Mouse (Mus musculus) gastrocnemius, postnatal 10 days (tissue): ENCODE measurements around the gene Ftsj3. TPM values are rescaled to one million over a fixed set of nuclear protein-coding genes. Genes with fewer than 3 reads are reported as not detected.
A peak's percentile ranks its signal among the peaks of the same experiment; 100 is the strongest.
"Not testable (repeated sequence)": the region's sequence is repeated elsewhere in the genome, so short reads cannot be mapped to it uniquely, and the experiment has no call there.

Experiments
- DNase-seq: peaks from one replicate; pipeline ENCODE4 v3.0.0; 2021; ENCODE audit warnings: mixed read lengths
- total RNA-seq, 2 experiments: library from RNA; stranded (reverse); gene quantifications; 2 replicates each; pipeline ENCODE4 v1.2.3; 2021

Ftsj3 gene
- total RNA-seq, 2 experiments from 2014 or later = 27.4 to 32.8 TPM

DNA sequence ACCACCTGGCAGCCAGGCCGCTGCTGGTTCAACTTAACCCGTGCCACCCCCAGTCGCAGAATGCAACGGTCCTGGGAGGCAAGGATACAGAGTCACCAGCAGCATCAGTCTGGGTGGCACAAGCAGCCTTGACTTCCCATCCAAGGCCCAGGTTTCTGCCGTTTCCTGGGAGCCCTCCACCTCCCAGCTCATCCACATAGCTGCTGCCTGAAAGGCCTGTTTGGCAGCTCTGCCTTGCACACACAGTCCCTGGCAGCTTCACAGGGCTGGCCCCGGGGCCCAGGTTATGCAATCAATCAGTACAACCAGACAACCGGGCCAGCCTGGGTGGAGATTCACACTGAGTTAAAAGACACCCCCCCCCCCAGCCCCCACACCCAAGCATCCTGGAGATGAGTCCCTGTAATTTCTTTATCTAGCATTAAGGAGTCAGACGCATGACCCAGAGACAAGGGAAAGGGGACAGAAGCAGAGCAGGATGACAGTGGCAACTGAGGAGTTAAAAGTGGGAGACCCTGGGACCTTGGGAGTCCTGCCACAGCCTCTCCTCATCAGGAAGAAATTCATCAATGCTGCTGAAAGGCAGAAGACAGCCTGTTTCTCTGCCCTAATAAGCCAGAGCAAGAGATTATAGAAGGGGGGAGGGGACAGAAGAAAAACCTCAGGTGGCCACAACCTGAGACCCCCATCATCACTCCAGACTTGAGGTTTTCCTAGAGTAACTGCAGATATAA, 12.6 kb upstream of the Ftsj3 start:
- peak; percentile 73 for DNase-seq

DNA sequence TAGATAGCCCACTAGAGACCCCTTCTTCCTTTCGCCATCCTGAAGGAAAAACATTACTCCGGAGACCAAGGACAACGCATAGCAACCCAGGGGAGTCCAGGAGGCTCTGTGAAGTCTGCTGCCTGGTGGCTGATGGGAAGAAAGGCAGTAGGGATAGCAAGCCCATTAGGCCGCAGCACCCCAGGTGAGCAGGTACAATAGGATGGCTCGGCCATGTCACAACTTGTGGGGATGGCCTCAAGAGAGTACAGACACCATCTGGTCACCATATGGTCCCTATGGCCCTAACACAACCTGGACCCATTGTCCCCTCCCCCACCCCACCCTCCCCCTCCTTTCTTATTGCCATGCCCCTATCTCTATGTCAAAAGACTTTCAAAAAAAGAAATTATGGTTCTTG, 12.0 kb upstream of the Ftsj3 start:
- DNase-seq = no peak

DNA sequence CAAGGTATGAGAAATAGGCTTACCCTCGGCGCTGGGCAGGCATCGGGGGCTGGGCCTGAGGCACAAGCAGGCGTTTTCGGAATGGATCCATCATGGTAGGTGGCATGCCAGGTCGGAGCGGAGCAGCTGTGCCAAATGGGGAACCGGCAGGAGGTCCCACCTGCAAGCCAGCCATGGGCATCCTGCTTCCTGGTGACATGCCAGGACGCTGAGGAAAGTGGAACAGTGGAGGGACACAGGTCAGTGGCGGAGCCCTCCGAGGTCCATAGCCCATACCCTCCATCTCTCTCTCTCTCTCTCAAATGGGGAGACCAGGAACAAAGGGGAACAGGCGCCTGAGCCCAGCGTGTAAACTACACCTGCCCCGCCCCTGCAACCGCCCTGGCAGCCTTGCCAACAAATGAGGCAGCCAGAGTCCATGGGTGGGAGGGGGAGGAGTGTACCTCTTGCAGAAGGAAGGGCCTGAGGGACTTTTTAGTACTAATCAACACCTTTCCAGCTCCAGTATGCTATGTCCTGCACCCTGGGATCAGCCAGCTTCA, 11.5 kb upstream of the Ftsj3 start:
- no peak for DNase-seq

DNA sequence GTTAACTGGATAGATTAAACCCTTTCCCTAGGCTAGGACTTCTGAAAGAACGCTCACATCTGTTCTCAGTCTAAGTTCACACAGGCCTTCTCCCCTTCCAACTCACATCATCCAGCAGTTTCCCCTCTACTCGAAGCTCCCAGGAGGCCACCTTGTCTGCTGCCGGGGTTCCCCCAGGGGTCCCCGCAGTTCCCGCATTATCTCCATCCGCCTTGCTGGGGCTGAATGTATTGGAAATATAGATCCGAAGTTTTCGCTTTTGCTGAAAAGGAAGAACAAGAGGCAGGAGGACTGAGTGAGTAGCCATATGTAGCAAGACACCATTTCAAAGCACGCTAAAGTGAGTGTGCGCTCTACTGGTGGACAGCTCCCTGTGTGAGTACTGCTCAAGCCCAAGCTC, 10.6 kb upstream of the Ftsj3 start:
- DNase-seq = no peak

DNA sequence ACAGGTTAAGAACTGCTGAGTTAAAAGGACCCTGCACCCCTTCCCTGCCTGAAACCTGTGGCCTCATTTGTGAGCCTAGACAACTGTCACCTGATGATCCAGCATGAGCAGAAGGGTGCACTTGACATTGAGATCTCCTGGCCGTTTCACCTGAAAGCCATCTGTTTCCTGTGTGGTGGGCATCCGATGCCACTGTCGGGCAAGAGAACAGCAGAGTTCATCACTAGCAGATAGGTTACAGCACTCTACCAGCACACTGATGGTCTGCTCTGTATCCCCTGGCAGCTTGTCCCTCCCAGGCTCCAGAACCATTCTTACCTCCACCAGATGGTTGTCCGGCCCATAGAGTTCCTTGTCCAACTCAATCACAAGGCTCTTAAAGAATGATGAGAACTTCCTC, 9.7 kb upstream of the Ftsj3 start:
- DNase-seq = no peak

DNA sequence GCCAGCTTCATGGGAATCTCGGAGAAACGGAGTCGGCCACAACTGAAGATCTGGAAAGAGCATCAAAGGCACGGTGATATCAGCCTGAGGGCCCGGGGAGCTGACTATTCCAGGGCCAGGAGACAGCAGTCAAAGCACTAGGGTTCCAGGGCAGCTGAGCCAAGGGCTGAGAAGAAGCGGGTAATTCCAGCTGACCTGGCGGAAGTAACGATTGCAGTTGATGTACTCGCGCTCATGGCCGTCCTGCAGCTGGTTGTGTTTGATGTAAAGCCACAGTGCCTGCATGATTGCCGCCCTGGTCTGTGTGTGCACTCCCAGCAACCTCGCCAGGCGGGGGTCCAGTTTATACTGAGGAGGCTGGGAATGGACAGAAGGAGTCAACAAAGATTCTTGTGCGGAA, 9.1 kb upstream of the Ftsj3 start:
- no peak for DNase-seq

DNA sequence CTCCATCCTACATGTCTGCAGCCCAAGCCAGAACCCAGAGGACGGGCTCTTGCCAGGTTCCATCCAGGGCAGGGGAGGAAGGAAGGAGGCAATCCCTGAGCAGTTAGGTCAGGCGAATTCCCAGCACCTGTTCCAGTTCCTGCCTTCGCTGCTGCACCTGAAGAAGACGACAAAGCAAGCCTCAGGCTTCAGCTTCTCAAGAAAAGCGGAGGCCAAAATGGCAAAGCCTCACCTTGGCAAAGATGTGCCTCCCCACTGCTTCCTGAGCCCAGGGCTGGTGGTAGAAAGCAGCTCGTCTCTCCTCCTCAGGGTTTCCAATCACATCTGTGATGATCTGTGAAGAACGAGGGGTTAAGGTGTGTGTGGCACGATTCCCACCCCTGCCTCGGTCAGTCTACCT, 8.1 kb upstream of the Ftsj3 start:
- DNase-seq = no peak

DNA sequence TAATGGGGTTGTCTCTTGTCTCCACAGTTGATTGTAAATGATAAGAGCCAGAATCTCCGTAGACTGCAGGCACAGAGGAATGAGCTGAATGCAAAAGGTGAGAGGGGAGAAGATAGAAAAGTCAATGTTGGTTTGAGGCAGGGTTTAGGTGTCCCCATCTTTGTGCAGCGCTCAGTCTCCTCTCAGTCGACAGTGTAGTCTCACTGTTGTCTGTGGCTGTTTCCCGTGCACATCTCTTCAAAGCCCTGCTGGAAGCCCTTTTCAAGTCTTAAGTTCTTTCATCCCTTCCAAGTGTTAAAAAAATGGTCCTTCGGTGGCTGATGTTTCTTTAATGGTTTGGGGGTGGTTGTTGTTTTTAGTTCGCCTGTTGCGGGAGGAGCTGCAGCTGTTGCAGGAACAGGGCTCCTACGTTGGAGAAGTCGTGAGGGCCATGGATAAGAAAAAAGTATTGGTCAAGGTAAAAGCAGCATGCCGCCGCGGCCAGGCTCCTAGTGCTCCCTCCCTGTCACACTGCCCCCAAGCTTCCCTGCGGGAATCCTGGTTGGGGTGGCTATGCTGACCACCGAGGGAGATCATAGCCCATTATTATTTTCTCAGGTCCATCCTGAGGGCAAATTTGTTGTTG, 5.1 kb upstream of the Ftsj3 start:
- DNase-seq = no peak

DNA sequence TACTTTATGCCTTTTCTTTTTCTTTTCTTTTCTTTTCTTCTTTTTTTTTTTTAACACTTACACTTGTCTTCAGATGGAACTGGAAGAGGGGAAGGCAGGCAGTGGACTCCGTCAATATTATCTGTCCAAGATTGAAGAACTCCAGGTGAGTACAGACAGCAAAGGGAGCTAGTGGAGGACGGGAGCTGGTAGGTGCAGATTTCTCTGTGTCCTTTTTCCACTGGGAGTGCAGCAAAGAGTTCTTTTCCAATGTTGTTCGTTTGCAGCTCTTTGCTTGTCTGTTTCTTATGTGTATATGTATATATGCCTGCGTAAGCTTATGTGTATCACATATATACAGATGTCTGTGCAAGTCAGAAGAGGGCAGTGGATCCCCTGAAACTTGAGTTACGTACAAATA, 896 bp upstream of the Ftsj3 start:
- no peak for DNase-seq

DNA sequence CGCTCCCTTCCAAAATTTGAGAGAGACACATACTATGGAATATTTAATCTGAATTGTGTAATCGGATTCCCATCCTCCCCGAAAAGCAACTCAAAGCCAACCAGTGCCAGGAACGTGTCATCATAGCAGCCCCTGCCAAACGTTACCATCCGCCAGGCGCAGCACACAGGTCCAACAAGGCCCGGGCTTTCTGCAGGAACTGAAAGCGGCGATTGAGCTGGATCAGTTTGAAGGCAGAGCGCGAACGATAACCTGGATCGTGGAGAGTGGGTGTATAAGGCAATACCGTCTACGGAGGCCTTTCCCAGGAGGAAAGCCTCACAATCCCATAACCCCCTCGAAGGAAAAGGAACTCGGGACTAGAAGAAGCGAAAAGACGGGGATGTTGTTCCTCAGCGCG, 705 bp downstream of the Ftsj3 start:
- DNase-seq = no peak

DNA sequence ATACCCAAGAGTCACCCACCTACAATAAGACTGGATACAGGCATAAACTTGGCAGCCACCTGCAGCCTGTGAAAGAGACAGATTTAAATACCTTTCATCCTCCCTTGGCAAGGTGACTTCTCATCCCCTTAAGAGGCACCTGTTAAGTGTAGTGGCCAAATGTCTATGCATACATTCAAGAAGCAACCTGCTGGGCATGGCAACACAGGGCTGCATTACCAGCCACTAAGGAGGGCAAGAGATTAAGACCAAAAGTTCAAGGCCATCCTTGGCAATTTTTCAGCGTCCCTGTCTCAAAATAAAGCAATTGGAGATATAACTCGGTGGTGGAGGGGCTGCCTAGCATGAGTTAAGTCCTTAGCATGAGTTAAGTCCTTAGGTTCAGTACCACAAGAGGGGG, 1.1 kb downstream of the Ftsj3 start:
- no peak for DNase-seq

DNA sequence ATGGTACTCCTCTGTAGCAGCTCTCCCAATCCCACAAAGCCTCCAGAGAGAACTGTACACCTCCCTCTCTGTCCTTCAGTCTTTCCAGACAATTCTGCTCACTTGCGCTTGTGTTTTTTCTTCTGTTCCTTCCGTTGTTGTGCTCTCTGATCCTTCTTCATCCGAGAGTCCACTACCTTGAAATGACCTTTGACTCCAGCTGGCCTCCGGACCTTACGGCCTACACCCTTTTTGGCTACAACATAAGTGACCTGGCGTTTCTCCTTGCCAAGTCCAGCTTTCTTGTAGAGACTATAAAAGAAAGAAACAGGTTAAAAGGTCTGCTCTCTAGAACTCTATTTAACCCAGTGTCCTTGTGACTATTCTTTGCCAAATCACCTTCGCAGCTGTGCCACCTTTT, 6.6 kb downstream of the Ftsj3 start:
- no peak for DNase-seq

DNA sequence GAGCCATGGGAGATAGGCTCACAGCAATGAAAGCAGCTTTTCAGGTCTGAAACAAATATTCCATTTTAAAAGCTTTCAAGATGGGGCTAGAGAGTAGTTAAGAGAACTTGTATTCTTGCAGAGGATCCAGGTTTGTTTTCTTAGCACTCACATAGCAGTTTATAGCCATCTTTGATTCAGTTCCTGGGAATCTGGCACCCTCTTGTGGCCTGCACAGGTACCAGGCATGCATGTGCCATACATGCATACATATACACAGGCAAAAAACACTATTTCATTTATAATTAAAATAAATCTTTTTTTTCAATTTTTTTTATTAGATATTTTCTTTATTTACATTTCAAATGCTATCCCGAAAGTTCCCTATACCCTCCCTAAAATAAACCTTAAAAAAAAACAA, 9.0 kb downstream of the Ftsj3 start:
- DNase-seq = no peak

DNA sequence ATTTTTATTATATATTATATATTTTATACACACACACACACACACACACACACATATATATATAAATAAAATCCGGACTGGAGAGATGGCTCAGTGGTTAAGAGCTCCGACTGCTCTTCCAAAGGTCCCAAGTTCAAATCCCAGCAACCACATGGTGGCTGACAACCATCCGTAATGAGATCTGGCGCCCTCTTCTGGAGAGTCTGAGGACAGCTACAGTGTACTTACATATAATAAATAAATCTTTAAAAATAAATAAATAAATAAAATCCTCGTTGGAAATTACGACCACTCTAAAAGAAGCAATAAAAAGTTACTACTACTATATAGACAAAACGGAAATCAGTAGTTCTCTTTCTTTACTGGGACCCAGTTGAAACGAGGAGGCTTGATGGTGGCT, 21.9 kb downstream of the Ftsj3 start:
- not testable (repeated sequence) for DNase-seq

DNA sequence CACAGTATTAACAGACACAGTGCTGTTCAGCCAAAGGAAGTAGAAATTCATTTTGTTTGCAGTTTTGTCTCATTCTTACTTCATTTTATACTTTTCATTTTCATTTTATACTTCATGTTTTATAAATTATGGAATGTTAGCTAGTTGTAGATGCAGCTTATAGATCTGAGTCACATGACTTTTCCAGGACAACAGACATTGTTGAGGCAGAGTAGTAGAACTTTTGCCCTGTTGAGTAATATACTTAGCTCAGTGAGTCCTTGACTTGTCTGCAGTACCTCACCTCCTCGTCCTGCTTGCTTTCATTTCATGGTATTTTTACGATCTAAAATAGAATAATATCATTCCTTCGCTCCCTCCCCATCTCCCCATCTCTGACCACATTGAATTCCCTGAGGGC, 35.3 kb downstream of the Ftsj3 start:
- no peak for DNase-seq

DNA sequence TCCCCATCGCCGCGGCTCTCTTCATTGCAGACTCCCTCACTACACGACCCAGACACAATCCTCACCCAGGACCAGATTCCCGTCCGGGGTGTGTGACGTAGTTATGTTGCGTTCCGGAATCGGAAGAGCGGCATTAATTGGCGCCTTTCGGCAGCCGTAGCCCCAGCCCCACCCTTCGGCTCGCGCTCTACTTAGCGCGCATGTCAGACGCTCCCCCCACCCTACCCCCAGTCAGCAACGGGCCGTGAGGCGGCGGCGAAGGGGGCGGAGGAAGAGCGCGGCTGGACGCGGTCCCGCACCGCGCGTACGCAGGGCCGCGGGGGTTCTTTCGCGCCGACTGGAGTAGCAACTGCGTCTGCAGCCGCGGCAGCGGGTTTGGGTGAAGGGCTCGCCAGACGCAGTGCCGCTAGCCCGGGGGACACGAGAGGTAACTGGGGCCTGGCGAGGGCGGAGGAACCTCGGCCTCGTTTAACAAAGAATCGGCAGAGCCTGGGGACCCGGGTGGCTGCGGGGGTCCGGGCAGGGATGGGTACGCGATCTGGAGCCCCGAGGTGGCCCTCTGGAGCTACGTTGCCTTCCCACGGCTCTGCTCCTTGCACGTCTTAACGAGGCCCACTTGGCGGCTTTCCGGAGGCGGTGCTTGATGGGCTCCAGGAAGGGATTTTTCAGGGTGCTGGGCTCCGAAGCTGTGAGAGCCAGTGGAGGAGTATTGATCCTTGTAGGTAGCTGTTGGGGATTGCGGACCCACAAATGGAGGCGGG, 39.0 kb downstream of the Ftsj3 start, which contains the start of gene Ddx42:
Ddx42 (plus strand) TSS at position 197 of the 761 bp plus-strand sequence.
- DNase-seq = peak; percentile 88

DNA sequence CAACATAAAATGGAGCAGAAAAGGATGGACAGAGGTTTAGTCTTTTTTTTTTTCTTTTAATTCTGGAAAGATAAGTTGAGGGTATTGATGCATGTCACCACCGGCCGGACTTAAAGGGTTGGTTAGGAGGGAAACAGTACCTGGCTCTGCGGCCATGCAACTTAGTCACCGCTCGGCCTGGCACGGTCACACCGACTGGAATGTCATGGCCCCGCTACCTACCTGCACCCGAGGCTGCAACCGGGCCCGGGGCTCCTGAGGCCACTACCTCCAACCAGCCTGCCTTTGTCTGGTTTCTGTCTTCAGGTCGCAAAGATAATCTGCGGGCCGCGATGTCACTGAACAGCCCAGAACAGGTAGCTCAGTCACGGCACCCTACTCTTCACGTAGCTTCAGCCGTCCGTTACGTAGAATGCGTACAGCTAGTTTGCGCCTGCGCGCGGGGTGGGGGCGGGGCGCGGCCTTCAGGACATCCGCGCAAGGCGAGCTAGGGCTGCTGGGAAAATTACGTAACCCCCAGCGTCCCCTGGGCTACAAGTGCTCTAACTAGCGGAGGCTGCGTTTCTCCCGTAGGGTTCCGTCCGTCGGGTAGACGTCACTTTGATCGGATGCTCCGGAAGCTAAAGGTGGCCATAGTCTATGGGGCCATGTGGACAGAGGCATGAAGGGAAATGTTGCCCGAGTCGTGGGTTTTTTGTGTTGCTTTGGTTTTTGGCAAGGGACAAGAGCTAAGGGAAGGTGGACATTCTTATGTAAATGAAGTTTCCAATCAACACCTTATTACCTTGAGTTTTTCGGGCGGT, 39.8 kb downstream of the Ftsj3 start, which contains the start of gene Ccdc47:
Ccdc47 (minus strand) TSS at position 418 of the 803 bp plus-strand sequence.
- DNase-seq = peak; percentile 88

DNA sequence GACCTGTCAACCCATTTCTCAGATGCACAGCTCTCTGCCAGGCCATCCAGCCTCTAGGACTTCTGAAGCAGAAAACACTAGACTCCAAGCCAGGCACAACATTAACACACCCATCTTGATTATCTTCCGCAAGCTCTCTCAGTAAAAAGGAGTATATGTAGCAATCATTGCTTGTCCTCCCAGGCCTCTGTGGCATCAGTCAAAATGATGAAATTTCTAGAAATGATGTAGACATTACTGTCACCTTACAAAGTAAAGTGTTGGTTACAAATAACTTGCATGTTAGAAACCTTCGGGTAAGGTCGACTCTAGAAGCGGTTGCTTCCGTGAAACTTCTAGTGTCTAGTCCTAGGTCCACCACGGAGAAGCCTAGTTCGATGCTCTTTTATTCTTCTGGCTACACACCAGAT, 40.4 kb downstream of the Ftsj3 start:
- no peak for DNase-seq

DNA sequence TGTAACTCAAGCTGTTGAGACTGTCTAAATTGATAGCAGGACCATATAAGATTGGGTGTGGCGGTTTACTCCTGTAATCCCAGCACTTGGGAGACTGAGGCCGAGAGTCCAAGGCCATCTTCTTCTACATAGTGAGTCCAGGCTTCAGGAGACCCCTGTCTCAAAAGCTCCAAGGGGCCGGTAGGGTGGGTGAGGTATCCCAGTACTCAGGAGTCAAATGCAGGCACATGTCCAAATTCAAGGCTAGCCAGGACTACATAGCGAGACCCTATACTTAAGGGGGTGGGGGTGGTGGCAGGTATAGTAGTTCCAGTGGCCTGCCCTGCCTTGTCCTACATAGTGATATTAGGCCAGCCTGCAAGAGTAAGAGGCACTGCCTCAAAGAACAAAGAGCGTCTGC, 41.0 kb downstream of the Ftsj3 start:
- no peak for DNase-seq

DNA sequence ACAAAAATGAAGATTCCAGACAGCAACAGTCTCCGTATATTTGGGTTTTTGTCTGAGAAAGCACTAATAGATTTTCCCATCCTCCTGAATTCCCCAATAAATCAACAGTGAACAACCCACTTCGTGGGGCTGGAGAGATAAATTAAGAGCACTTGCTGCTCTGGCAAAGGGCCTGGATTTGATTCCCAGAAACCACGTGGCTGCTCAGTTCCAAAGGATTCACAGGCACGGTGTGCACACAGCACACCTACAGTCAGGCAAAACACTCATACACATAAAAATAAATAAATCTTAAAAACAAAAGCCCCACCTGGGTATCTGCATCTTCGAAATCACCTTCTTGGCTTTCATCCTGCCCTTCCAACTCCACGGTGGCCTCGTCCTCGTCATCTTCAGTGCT, 43.1 kb downstream of the Ftsj3 start:
- no peak for DNase-seq

DNA sequence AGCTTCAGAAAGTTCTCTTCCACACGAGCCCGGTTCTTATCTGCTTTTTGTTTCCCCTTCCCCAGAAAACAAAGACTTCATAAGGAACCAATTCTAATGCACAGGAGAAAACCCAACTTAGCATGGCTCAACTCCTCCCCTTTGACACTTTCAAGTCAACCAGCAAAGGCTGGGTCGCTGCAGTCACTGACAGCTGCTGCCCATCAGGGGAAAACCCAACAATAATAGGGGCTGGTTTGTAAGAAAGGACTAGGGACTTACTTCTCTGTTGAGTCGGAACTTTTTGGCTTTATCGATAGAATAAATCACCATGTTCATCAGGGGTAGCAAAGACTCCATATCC, 53.8 kb downstream of the Ftsj3 start, which contains the start of gene Strada:
Strada (minus strand) TSS at position 46 of the 343 bp plus-strand sequence.
- DNase-seq = no peak
